Mouse (Mus musculus) stomach, embryonic 15.5 days (tissue): ENCODE results near the gene Atf3. TPM values are rescaled to one million over a fixed set of nuclear protein-coding genes. Genes with fewer than 3 reads are reported as not detected.

Experiments used
- ATAC-seq: fragments of 200-750 bp; cut with Nextera tagmentation; 2 replicates; pipeline ENCODE4 v1.8.0; 2017; ENCODE audit warnings: low read depth, moderate number of reproducible peaks, moderate TSS enrichment; ENCODE audit not compliant: insufficient read depth, low FRiP score
- H3K27ac ChIP-seq: fragments of 300-500 bp; sonication (generic); 2 replicates; pipeline ENCODE4 v1.5.1; 2015; ENCODE audit warnings: mild to moderate bottlenecking, inconsistent platforms
- H3K27me3 ChIP-seq: fragments of 300-500 bp; sonication (generic); replicated peaks from 2 replicates; pipeline ENCODE4 v1.6.1; 2015; ENCODE audit warnings: inconsistent platforms
- H3K36me3 ChIP-seq: fragments of 300-500 bp; sonication (generic); 2 replicates; pipeline ENCODE4 v1.6.1; 2015; ENCODE audit warnings: inconsistent platforms
- H3K4me1 ChIP-seq: fragments of 300-500 bp; sonication (generic); 2 replicates; pipeline ENCODE4 v1.6.1; 2015; ENCODE audit warnings: inconsistent platforms
- H3K4me2 ChIP-seq: fragments of 300-500 bp; sonication (generic); 2 replicates; pipeline ENCODE4 v1.6.1; 2015; ENCODE audit warnings: mild to moderate bottlenecking, inconsistent platforms
- H3K4me3 ChIP-seq: fragments of 300-500 bp; sonication (generic); replicated peaks from 2 replicates; pipeline ENCODE4 v1.5.1; 2015; ENCODE audit warnings: inconsistent platforms
- H3K9ac ChIP-seq: fragments of 300-500 bp; sonication (generic); 2 replicates; pipeline ENCODE4 v1.6.1; 2015; ENCODE audit warnings: inconsistent platforms
- H3K9me3 ChIP-seq: fragments of 300-500 bp; sonication (generic); 2 replicates; pipeline ENCODE4 v1.6.1; 2016; ENCODE audit warnings: inconsistent platforms
- WGBS: fragments of 180-500 bp; shearing (Covaris S2); methylation state at CpG from one replicate; pipeline ENCODE4 v1.1.7; 2015; 5-methylcytosine and 5-hydroxymethylcytosine counted together
- polyA plus RNA-seq: library from polyadenylated mRNA; unstranded; fragments of >200 nt; fragmentation: Nextera tagmentation; extraction: Ambion mirVana; gene quantifications from 2 replicates; pipeline ENCODE4 v1.2.1, GENCODE M21; 2015

The Atf3 gene
- polyA plus RNA-seq, 1 experiment from 2014 or later = 4.4 TPM

- no peaks in the 10 kb centered on the region for H3K9me3 ChIP-seq
- no peak overlapping the region for H3K27ac ChIP-seq
- no peaks in the 10 kb centered on the region for H3K36me3 ChIP-seq
- no peaks in the 10 kb centered on the region for H3K27me3 ChIP-seq
- WGBS = 66% methylated on average over 5 of the region's 5 CpGs
- H3K4me3 ChIP-seq = no peak overlapping the region
- no peak overlapping the region for H3K4me2 ChIP-seq
- H3K4me1 ChIP-seq = peaks cover 4% of the 10 kb centered on the region; the same call in 1 of the 2 replicates
- H3K9ac ChIP-seq = no peak overlapping the region
- no peak; the same call in 1 of the 2 replicates for ATAC-seq
These were observed 84.9 kb downstream of the Atf3 start for GRCm38 (mm10) chr1:191132934-191133333.

DNA sequence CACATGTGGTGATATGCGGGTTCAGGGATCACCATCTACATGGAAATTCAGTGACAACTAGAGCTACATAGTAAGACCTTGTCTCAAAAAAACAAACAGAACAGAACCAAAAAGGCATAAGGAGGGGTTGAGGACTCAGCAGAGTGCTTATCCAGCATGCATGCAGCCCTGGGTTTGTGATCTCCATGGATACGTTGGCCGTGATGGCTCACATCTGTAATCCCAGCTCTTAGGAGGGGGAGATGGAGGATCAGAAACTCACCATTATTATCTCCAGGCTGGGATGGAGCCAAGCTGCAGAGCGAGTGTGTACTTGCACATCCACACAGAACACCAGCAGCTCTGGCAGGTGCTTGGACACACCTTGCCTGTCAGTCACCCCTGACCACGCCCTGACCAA is 85.6 kb downstream of the Atf3 start:
- no peak overlapping the region for H3K4me3 ChIP-seq
- H3K4me2 ChIP-seq = no peak overlapping the region
- no peak for ATAC-seq
- WGBS = 44% methylated on average over 5 of the region's 5 CpGs
- no peaks in the 10 kb centered on the region for H3K9me3 ChIP-seq
- no peaks in the 10 kb centered on the region for H3K27me3 ChIP-seq
- H3K4me1 ChIP-seq = peaks cover 4% of the 10 kb centered on the region; the same call in 1 of the 2 replicates
- no peak overlapping the region for H3K9ac ChIP-seq
- H3K36me3 ChIP-seq = no peaks in the 10 kb centered on the region
- no peak overlapping the region for H3K27ac ChIP-seq

DNA sequence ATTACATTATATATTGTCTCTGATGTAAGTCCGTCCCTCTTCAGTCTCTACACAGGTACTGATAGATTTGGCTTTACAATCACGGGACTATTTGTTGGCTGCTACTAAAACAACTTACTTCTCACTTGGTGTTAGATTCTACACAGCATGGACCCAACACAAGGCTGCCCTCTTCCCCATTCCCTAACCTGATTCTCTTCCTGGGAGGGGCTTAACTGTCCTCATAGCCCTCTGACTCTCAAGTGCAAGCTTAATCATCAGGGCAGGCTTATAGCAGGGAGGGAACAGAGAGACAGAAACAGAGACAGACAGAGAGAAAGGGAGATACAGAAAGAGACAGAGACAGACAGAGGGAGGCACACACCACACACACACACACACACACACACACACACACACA is 86.1 kb downstream of the Atf3 start:
- 83% methylated on average over 2 of the region's 2 CpGs for WGBS
- Histone ChIP-seq H3K9ac (no peak overlapping the region), H3K27ac (no peak overlapping the region), H3K4me3 (no peak overlapping the region), H3K4me2 (no peak overlapping the region), H3K4me1 (peaks cover 4% of the 10 kb centered on the region; the same call in 1 of the 2 replicates), H3K9me3 (no peaks in the 10 kb centered on the region), H3K27me3 (no peaks in the 10 kb centered on the region), H3K36me3 (no peaks in the 10 kb centered on the region)
- ATAC-seq = no peak

GRCm38 (mm10) chr1:191125811-191126638 is 91.8 kb downstream of the Atf3 start:
- Histone ChIP-seq H3K27ac (no peak overlapping the region), H3K4me3 (peak overlapping the region; percentile 32), H3K4me2 (peak overlapping the region; percentile 77), H3K9me3 (no peaks in the 10 kb centered on the region), H3K36me3 (no peaks in the 10 kb centered on the region), H3K9ac (no peak overlapping the region), H3K27me3 (no peaks in the 10 kb centered on the region), H3K4me1 (peaks cover 3% of the 10 kb centered on the region; the same call in 1 of the 2 replicates)
- peak; percentile 60 for ATAC-seq
- WGBS = 16% methylated on average over 38 of the region's 38 CpGs

DNA sequence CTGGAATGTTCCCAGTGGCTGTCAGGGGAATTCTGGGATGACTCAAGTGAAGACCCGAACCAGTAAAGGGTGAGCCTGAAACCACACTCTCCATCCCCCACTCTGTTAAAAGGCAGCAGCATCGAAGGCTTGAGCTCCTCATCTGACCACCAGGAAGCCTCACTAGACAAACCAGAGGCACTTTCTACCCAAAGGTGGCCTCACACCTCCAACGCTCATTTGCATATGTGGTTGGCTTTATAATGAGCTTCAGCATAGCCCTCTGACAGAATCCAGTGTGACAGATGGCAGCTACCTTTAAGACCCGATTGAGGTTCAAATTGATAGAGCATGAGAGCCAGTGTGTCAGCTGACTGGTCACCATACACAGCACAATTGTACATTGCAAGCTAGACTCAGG is 93.6 kb downstream of the Atf3 start:
- WGBS = 62% methylated on average over 4 of the region's 4 CpGs
- Histone ChIP-seq H3K4me1 (peaks cover 3% of the 10 kb centered on the region; the same call in 1 of the 2 replicates), H3K36me3 (no peaks in the 10 kb centered on the region), H3K27ac (no peak overlapping the region), H3K27me3 (no peaks in the 10 kb centered on the region), H3K9me3 (no peaks in the 10 kb centered on the region), H3K4me2 (no peak overlapping the region), H3K4me3 (no peak overlapping the region), H3K9ac (no peak overlapping the region)
- ATAC-seq = no peak

- H3K9ac ChIP-seq = no peak overlapping the region
- no peaks in the 10 kb centered on the region for H3K36me3 ChIP-seq
- H3K4me1 ChIP-seq = peaks cover 3% of the 10 kb centered on the region; the same call in 1 of the 2 replicates
- no peaks in the 10 kb centered on the region for H3K27me3 ChIP-seq
- no peak overlapping the region for H3K4me2 ChIP-seq
- 84% methylated on average over 2 of the region's 2 CpGs for WGBS
- H3K9me3 ChIP-seq = no peaks in the 10 kb centered on the region
- no peak overlapping the region for H3K4me3 ChIP-seq
- no peak for ATAC-seq
- no peak overlapping the region for H3K27ac ChIP-seq
These were observed 94.1 kb downstream of the Atf3 start for GRCm38 (mm10) chr1:191123696-191124095.

- no peak overlapping the region for H3K4me2 ChIP-seq
- 59% methylated on average over 3 of the region's 3 CpGs for WGBS
- no peaks in the 10 kb centered on the region for H3K27me3 ChIP-seq
- ATAC-seq = no peak
- no peak overlapping the region for H3K9ac ChIP-seq
- H3K36me3 ChIP-seq = no peaks in the 10 kb centered on the region
- no peaks in the 10 kb centered on the region for H3K9me3 ChIP-seq
- H3K4me3 ChIP-seq = no peak overlapping the region
- H3K4me1 ChIP-seq = peaks cover 3% of the 10 kb centered on the region; the same call in 1 of the 2 replicates
- no peak overlapping the region for H3K27ac ChIP-seq
These were observed 95.1 kb downstream of the Atf3 start for GRCm38 (mm10) chr1:191122744-191123143.

Other genes with a start within 250 kb of the Atf3 start
- 18.5 and 20.1 TPM in 2 replicates for gene Vash2, start 238.7 kb downstream of the Atf3 start, polyA plus RNA-seq
- gene Flvcr1, start 191.9 kb downstream of the Atf3 start, polyA plus RNA-seq = 6.4 TPM in 2 replicates
- gene Spata45, start 181.4 kb downstream of the Atf3 start, polyA plus RNA-seq = not detected in 2 replicates
- 11.8 and 15.1 TPM in 2 replicates for gene Tatdn3, start 155.1 kb downstream of the Atf3 start, polyA plus RNA-seq
- gene Nsl1, start 155.0 kb downstream of the Atf3 start, polyA plus RNA-seq = 18.3 and 18.6 TPM in 2 replicates
- 8.3 and 9.8 TPM in 2 replicates for gene Batf3, start 120.2 kb downstream of the Atf3 start, polyA plus RNA-seq
- not detected in 2 replicates for gene Fam71a, start 53.2 kb downstream of the Atf3 start, polyA plus RNA-seq
- gene Nenf, start 100.2 kb upstream of the Atf3 start, polyA plus RNA-seq = 105 and 110 TPM in 2 replicates
- gene Tmem206, start 107.9 kb upstream of the Atf3 start, polyA plus RNA-seq = 20.0 and 20.8 TPM in 2 replicates
- gene Ppp2r5a, start 185.2 kb upstream of the Atf3 start, polyA plus RNA-seq = 29.6 and 29.8 TPM in 2 replicates